25 mouse cellular contexts compared by ENCODE assay signal in genomic region chr3:37282299-37282922, GRCm38 (mm10). TPM values are rescaled to one million over a fixed set of nuclear protein-coding genes. Genes with fewer than 3 reads are reported as not detected.
"Had no signal": no experiment of that assay in that cellular context is flagged by ENCODE, and none has a peak within 500 bp of the region (broad histone marks: within the 10 kb centered on the region; RNA-seq: fewer than 3 reads in every experiment).

No protein-coding gene starts in this region.

- H3K27me3 ChIP-seq: midbrain, embryonic 12.5 days; neural tube, embryonic 13.5 days; neural tube, embryonic 15.5 days had no signal

- H3K36me3 ChIP-seq: midbrain, embryonic 10.5 days; midbrain, embryonic 12.5 days; neural tube, embryonic 13.5 days; neural tube, embryonic 15.5 days had no signal

- H3K9me3 ChIP-seq: midbrain, embryonic 10.5 days; midbrain, embryonic 12.5 days; neural tube, embryonic 13.5 days; neural tube, embryonic 15.5 days had no signal

- H3K4me1 ChIP-seq: midbrain, embryonic 10.5 days; midbrain, embryonic 12.5 days; neural tube, embryonic 13.5 days; neural tube, embryonic 15.5 days had no signal

- H3K4me3 ChIP-seq: midbrain, embryonic 10.5 days; midbrain, embryonic 12.5 days; myocyte; neural tube, embryonic 13.5 days; neural tube, embryonic 15.5 days had no signal

- ATAC-seq: midbrain, embryonic 16.5 days had no signal

- H3K27ac ChIP-seq: midbrain, embryonic 10.5 days; midbrain, embryonic 12.5 days; neural tube, embryonic 13.5 days; neural tube, embryonic 15.5 days had no signal

- H3K9ac ChIP-seq: lung, embryonic 14.5 days; midbrain, embryonic 12.5 days; neural tube, embryonic 13.5 days; neural tube, embryonic 15.5 days had no signal

- DNase-seq: lung, embryonic 14.5 days; lung, postnatal 10 days; lung, postnatal 4 days; midbrain, embryonic 14.5 days; retina, postnatal 1 day; right cerebral cortex, adult 18-20 months; right cerebral cortex, postnatal 25 days; right cerebral cortex, postnatal 4 days; spleen, adult 18-20 months; thymus, adult 18-20 months; thymus, postnatal 14 days; thymus, postnatal 36 days had no signal

- H3K4me2 ChIP-seq: lung, embryonic 14.5 days; midbrain, embryonic 12.5 days; neural tube, embryonic 13.5 days; neural tube, embryonic 15.5 days had no signal

RNA-seq across cellular contexts. Expression of gene Cetn4, which starts 30.1 kb away (rescaled TPM):
- polyA plus RNA-seq: small intestine, adult 2 months had no signal

RNA-seq across cellular contexts. Expression of gene Il21, which starts 50.0 kb away (rescaled TPM):
- total RNA-seq: megakaryocyte, adult 5-6 weeks; megakaryocyte-erythroid progenitor cell, adult 5-6 weeks had no signal
- polyA plus RNA-seq: lung, embryonic 14.5 days; lung, embryonic 16.5 days; midbrain, embryonic 10.5 days; midbrain, embryonic 12.5 days; midbrain, embryonic 14.5 days; midbrain, embryonic 16.5 days; myocyte; neural tube, embryonic 11.5 days; neural tube, embryonic 13.5 days; neural tube, embryonic 15.5 days; small intestine, adult 2 months; stomach, embryonic 14.5 days; stomach, embryonic 16.5 days had no signal
